Mouse (Mus musculus): ENCODE measurements around the gene Gck.
A peak's percentile ranks its signal among the peaks of the same experiment; 100 is the strongest.

The Gck gene

DNA sequence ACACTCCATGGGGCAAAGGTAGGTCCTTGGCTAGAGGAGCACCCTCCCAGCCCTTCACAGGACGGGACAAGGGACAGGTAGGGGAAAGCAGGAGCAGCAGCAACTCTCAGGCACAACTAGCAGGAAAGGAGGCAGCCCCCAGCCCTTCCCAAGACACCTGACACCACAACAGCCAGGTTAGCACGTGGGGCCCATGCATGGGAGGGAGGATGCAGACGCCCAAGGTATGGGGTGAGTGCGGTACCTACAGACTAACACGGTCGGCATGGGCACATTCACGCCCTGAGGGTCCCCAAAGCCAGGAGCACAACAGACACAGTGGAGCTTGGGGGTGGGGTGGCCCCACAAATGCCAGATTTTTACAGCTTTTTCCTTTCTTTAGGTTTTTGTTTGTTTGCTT is 21.3 kb upstream of the Gck start:
- Histone ChIP-seq H3K4me1 (replicated peaks; ENCODE audit: low read depth, low read length) (peaks cover 81% of the 10 kb centered on the region), H3K4me3 (replicated peaks; ENCODE audit: low read length) (peak overlapping the region; percentile 72), H3K36me3 (ENCODE audit: insufficient read depth, low read length) (peaks cover 50% of the 10 kb centered on the region), H3K9me3 (ENCODE audit: low read length) (no peaks in the 10 kb centered on the region), H3K27me3 (ENCODE audit: insufficient read depth, low read length) (peaks cover 13% of the 10 kb centered on the region; the same call in 1 of the 2 replicates)
- no peak for TF ChIP-seq CTCF (conservative IDR thresholded peaks at IDR 0.05; ENCODE audit: low read length)
- no peak for TF ChIP-seq NANOG (IDR thresholded peaks at IDR 0.05; ENCODE audit: borderline replicate concordance, low read length)
- no peak for TF ChIP-seq POU5F1 (IDR thresholded peaks at IDR 0.05; ENCODE audit: borderline replicate concordance, low read length)

- no peaks in the 10 kb centered on the region for H3K9me3 ChIP-seq (ENCODE audit: low read length)
- peaks cover 13% of the 10 kb centered on the region; the same call in 1 of the 2 replicates for H3K27me3 ChIP-seq (ENCODE audit: insufficient read depth, low read length)
- no peak overlapping the region for H3K4me3 ChIP-seq (replicated peaks; ENCODE audit: low read length)
- peaks cover 79% of the 10 kb centered on the region for H3K36me3 ChIP-seq (ENCODE audit: insufficient read depth, low read length)
- peaks cover 73% of the 10 kb centered on the region for H3K4me1 ChIP-seq (replicated peaks; ENCODE audit: low read depth, low read length)
- TF ChIP-seq CTCF (conservative IDR thresholded peaks at IDR 0.05; ENCODE audit: low read length) (no peak), NANOG (IDR thresholded peaks at IDR 0.05; ENCODE audit: borderline replicate concordance, low read length) (no peak), POU5F1 (IDR thresholded peaks at IDR 0.05; ENCODE audit: borderline replicate concordance, low read length) (no peak)
These were observed 18.3 kb upstream of the Gck start for GRCm38 (mm10) chr11:5968223-5968622.

DNA sequence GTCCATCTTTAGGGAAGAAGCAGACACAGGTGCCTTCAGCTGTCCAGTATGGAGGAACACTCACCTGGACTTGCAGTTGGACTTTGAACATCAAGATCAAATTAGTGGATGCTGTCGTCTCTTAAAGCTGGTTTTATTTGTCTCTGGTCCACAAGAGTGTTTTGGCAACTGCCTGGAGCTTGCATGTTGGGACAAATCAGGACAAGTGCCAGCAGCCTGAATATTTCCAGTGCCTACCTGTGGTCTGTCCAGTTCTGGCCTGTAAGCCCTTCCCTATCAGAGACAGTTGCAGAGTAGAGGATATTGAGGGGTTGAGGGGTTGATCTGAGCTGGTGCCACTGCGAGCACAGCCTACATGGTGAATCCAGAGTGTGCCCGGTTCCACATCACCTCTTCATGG is 16.9 kb upstream of the Gck start:
- Histone ChIP-seq H3K27me3 (ENCODE audit: insufficient read depth, low read length) (peaks cover 6% of the 10 kb centered on the region; the same call in 1 of the 2 replicates), H3K4me1 (replicated peaks; ENCODE audit: low read depth, low read length) (peaks cover 58% of the 10 kb centered on the region), H3K36me3 (ENCODE audit: insufficient read depth, low read length) (peaks cover 94% of the 10 kb centered on the region), H3K4me3 (replicated peaks; ENCODE audit: low read length) (no peak overlapping the region), H3K9me3 (ENCODE audit: low read length) (no peaks in the 10 kb centered on the region)
- TF ChIP-seq NANOG (IDR thresholded peaks at IDR 0.05; ENCODE audit: borderline replicate concordance, low read length) = no peak
- no peak for TF ChIP-seq CTCF (conservative IDR thresholded peaks at IDR 0.05; ENCODE audit: low read length)
- TF ChIP-seq POU5F1 (IDR thresholded peaks at IDR 0.05; ENCODE audit: borderline replicate concordance, low read length) = no peak

DNA sequence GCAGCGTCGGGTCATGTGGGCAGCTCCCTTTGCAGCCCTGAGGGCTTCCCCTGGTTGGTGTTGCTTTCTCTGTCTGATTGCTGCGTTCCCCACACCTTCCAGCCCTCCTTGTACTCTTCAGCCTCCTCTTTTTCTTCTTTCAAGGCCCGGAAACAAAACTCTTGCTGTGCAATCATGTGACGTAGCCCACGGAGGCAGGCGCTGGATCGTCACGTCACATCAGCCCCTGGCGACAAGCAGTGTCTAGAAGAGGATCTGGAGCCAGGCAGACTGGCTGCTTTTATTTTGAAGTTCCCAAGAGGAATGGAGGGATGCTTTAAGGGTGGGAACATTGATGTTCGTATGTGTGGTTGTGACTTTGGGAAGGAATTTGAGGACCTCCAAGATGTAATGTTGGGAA is 16.0 kb upstream of the Gck start:
- Histone ChIP-seq H3K36me3 (ENCODE audit: insufficient read depth, low read length) (peaks cover 99% of the 10 kb centered on the region), H3K4me1 (replicated peaks; ENCODE audit: low read depth, low read length) (peaks cover 49% of the 10 kb centered on the region), H3K4me3 (replicated peaks; ENCODE audit: low read length) (no peak overlapping the region), H3K27me3 (ENCODE audit: insufficient read depth, low read length) (peaks cover 2% of the 10 kb centered on the region; the same call in 1 of the 2 replicates), H3K9me3 (ENCODE audit: low read length) (no peaks in the 10 kb centered on the region)
- TF ChIP-seq CTCF (conservative IDR thresholded peaks at IDR 0.05; ENCODE audit: low read length) (no peak), POU5F1 (IDR thresholded peaks at IDR 0.05; ENCODE audit: borderline replicate concordance, low read length) (no peak), NANOG (IDR thresholded peaks at IDR 0.05; ENCODE audit: borderline replicate concordance, low read length) (no peak)

- Histone ChIP-seq H3K4me3 (replicated peaks; ENCODE audit: low read length) (no peak overlapping the region), H3K9me3 (ENCODE audit: low read length) (no peaks in the 10 kb centered on the region), H3K4me1 (replicated peaks; ENCODE audit: low read depth, low read length) (peaks cover 21% of the 10 kb centered on the region), H3K27me3 (ENCODE audit: insufficient read depth, low read length) (no peaks in the 10 kb centered on the region), H3K36me3 (ENCODE audit: insufficient read depth, low read length) (peaks cover 62% of the 10 kb centered on the region)
- TF ChIP-seq POU5F1 (IDR thresholded peaks at IDR 0.05; ENCODE audit: borderline replicate concordance, low read length) (no peak), NANOG (IDR thresholded peaks at IDR 0.05; ENCODE audit: borderline replicate concordance, low read length) (no peak)
These were observed 10.2 kb upstream of the Gck start for GRCm38 (mm10) chr11:5960051-5960450.

GRCm38 (mm10) chr11:5955546-5956276 is 5.8 kb upstream of the Gck start, which contains the start of gene Ykt6:
TSS of gene Ykt6 (plus strand) at chr11:5955693.
- Histone ChIP-seq H3K27me3 (ENCODE audit: insufficient read depth, low read length) (no peaks in the 10 kb centered on the region), H3K4me3 (replicated peaks; ENCODE audit: low read length) (peak within 1 kb of the TSS; percentile 92), H3K9me3 (ENCODE audit: low read length) (no peaks in the 10 kb centered on the region), H3K4me1 (replicated peaks; ENCODE audit: low read depth, low read length) (peaks cover 28% of the 10 kb centered on the region), H3K36me3 (ENCODE audit: insufficient read depth, low read length) (peaks cover 18% of the 10 kb centered on the region)
- no peak for TF ChIP-seq POU5F1 (IDR thresholded peaks at IDR 0.05; ENCODE audit: borderline replicate concordance, low read length)
- TF ChIP-seq CTCF (conservative IDR thresholded peaks at IDR 0.05; ENCODE audit: low read length) = no peak
- TF ChIP-seq NANOG (IDR thresholded peaks at IDR 0.05; ENCODE audit: borderline replicate concordance, low read length) = no peak

- no peaks in the 10 kb centered on the region for H3K27me3 ChIP-seq (ENCODE audit: insufficient read depth, low read length)
These were observed 5.2 kb upstream of the Gck start for GRCm38 (mm10) chr11:5954965-5955504.

DNA sequence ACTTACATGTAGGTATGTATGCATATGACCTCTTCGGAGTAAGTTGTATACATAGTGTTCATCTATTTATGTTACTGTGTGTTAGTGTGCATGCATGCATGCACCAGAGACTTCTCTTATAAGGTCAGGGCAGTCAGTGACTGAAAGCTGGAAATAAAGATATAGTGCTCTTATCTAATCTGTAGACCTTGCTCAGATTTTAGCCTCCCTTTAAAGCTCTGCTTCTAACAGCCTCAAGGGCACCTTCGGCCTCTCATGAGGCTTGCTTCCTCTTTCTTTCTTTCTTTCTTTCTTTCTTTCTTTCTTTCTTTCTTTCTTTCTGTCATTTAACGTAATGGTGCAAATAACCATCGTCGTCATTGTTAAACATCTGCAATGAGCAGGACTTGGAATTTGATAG is 4.6 kb upstream of the Gck start:
- H3K4me1 ChIP-seq (replicated peaks; ENCODE audit: low read depth, low read length) = peaks cover 36% of the 10 kb centered on the region
- H3K27me3 ChIP-seq (ENCODE audit: insufficient read depth, low read length) = no peaks in the 10 kb centered on the region
- H3K36me3 ChIP-seq (ENCODE audit: insufficient read depth, low read length) = peaks cover 7% of the 10 kb centered on the region
- TF ChIP-seq POU5F1 (IDR thresholded peaks at IDR 0.05; ENCODE audit: borderline replicate concordance, low read length) (no peak), CTCF (conservative IDR thresholded peaks at IDR 0.05; ENCODE audit: low read length) (no peak), NANOG (IDR thresholded peaks at IDR 0.05; ENCODE audit: borderline replicate concordance, low read length) (no peak)
- no peaks in the 10 kb centered on the region for H3K9me3 ChIP-seq (ENCODE audit: low read length)
- H3K4me3 ChIP-seq (replicated peaks; ENCODE audit: low read length) = no peak overlapping the region

More at GRCm38 (mm10) chr11:5954965-5955504, 5.2 kb upstream of the Gck start:
- no peaks in the 10 kb centered on the region for H3K9me3 ChIP-seq (ENCODE audit: low read length)
- peaks cover 30% of the 10 kb centered on the region for H3K4me1 ChIP-seq (replicated peaks; ENCODE audit: low read depth, low read length)
- H3K4me3 ChIP-seq (replicated peaks; ENCODE audit: low read length) = peak overlapping the region; percentile 92
- peaks cover 12% of the 10 kb centered on the region for H3K36me3 ChIP-seq (ENCODE audit: insufficient read depth, low read length)
- TF ChIP-seq POU5F1 (IDR thresholded peaks at IDR 0.05; ENCODE audit: borderline replicate concordance, low read length) (no peak), NANOG (IDR thresholded peaks at IDR 0.05; ENCODE audit: borderline replicate concordance, low read length) (no peak), CTCF (conservative IDR thresholded peaks at IDR 0.05; ENCODE audit: low read length) (no peak; the same call in 1 of the 2 replicates)

Measured in E14TG2a.4 (cell line).